Mouse (Mus musculus): ENCODE results near the gene Pdgfb.

DNA sequence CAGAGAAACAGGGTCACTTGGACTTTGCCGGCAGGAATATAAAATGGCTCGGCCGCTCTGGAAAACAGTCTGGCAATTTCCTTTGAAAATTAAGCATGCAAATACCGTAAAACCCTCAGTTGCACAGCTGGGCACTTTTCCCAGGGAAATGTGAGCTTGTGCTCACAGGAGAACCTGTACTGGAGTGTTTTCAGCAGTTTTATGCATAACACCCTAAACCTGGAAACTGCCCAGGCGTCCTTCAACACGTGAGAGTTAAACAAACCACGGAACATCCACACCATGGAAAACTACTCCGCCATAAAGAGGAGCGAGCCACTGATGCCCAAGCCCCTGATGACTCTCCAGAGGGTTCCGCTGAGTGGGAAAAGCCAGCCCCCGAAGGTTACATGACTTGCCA is 34.1 kb downstream of the Pdgfb start:
- no peak for TF ChIP-seq CTCF (IDR thresholded peaks at IDR 0.05; ENCODE audit: extremely low read depth, insufficient read depth, insufficient read length, insufficient replicate concordance)
- TF ChIP-seq POLR2A (IDR thresholded peaks at IDR 0.05; ENCODE audit: low read depth, low read length) = no peak

Data from spleen, adult 2 months (tissue).